Mouse (Mus musculus) heart, postnatal 36 days (tissue): ENCODE results near the gene Ints4. TPM values are rescaled to one million over a fixed set of nuclear protein-coding genes. Genes with fewer than 3 reads are reported as not detected.
"Not testable (repeated sequence)": the region's sequence is repeated elsewhere in the genome, so short reads cannot be mapped to it uniquely, and the experiment has no call there.

Experiments used
- DNase-seq, 2 experiments: peaks; one replicate each; pipeline ENCODE4 v3.0.0; 2021 to 2022
- intact Hi-C: fragments of 180-260 bp; cut with DNase I; formaldehyde crosslinking; loops from one replicate; pipeline ENCODE4 v1.15.1; 2025
- total RNA-seq, 2 experiments: library from RNA; stranded (reverse); gene quantifications; 2 replicates each; pipeline ENCODE4 v1.2.3; 2021

The Ints4 gene
- 10 to 100 TPM; 48.1 to 53.0 TPM for total RNA-seq

- peak; percentile 87 to 89 for DNase-seq
- intact Hi-C loops, result loop anchor here (2.0 to 5.0 kb wide), 5 partner anchors 56 to 404 kb away; partner anchors contain the start of genes Aamdc, Clns1a, Kctd21 and Rsf1
Observed at GRCm38 (mm10) chr7:97480821-97481339, at the start of gene Ints4. Gene Ints4 (plus strand): TSS chr7:97480956.

GRCm38 (mm10) chr7:97433517-97433916 is 47.2 kb upstream of the Ints4 start:
- DNase-seq, intact Hi-C loops: not testable (repeated sequence)

- DNase-seq, result no peak
- intact Hi-C loops, result no loop called here
Observed at GRCm38 (mm10) chr7:97434517-97434916, 46.2 kb upstream of the Ints4 start.

GRCm38 (mm10) chr7:97438986-97439385 is 41.8 kb upstream of the Ints4 start:
- intact Hi-C loops, result no loop called here
- DNase-seq, result no peak

- DNase-seq, result peak; percentile 71 to 76
- intact Hi-C loops, result no loop called here
Observed at GRCm38 (mm10) chr7:97446171-97446925, 34.4 kb upstream of the Ints4 start.

- intact Hi-C loops, result no loop called here
- DNase-seq, result no peak
Observed at GRCm38 (mm10) chr7:97447050-97447531, 33.7 kb upstream of the Ints4 start.

GRCm38 (mm10) chr7:97451023-97451422 is 29.7 kb upstream of the Ints4 start, which contains the start of gene Kctd14:
Gene Kctd14 (plus strand): TSS chr7:97451323.
- DNase-seq, intact Hi-C loops: not testable (repeated sequence)

GRCm38 (mm10) chr7:97452196-97452595 is 28.6 kb upstream of the Ints4 start:
- DNase-seq, result no peak
- intact Hi-C loops, result no loop called here

- intact Hi-C loops, result no loop called here
Observed at GRCm38 (mm10) chr7:97453141-97453921, 27.4 kb upstream of the Ints4 start.

GRCm38 (mm10) chr7:97454795-97455194 is 26.0 kb upstream of the Ints4 start:
- intact Hi-C loops, result no loop called here
- DNase-seq, result no peak

More at GRCm38 (mm10) chr7:97453141-97453921, 27.4 kb upstream of the Ints4 start:
- peak; percentile 9 to 10 for DNase-seq

GRCm38 (mm10) chr7:97455577-97455976 is 25.2 kb upstream of the Ints4 start:
- no peak for DNase-seq
- intact Hi-C loops, result no loop called here

GRCm38 (mm10) chr7:97473001-97473400 is 7.8 kb upstream of the Ints4 start:
- DNase-seq, result no peak
- intact Hi-C loops, result no loop called here

GRCm38 (mm10) chr7:97479349-97479748 is 1.4 kb upstream of the Ints4 start:
- intact Hi-C loops, result no loop called here

GRCm38 (mm10) chr7:97480290-97480689 is 466 bp upstream of the Ints4 start:
- DNase-seq, result no peak
- intact Hi-C loops, result loop anchor here (2.0 to 5.0 kb wide), 5 partner anchors 55 to 403 kb away; partner anchors contain the start of genes Aamdc, Clns1a, Kctd21 and Rsf1

More at GRCm38 (mm10) chr7:97479349-97479748, 1.4 kb upstream of the Ints4 start:
- DNase-seq, result no peak

- DNase-seq, result no peak
- intact Hi-C loops, result loop anchor here (5.0 kb wide), 3 partner anchors 151 to 406 kb away; partner anchors contain the start of genes Clns1a, Kctd21 and Usp35
Observed at GRCm38 (mm10) chr7:97483378-97483777, 2.6 kb downstream of the Ints4 start.

GRCm38 (mm10) chr7:97491157-97491556 is 10.4 kb downstream of the Ints4 start:
- intact Hi-C loops, result no loop called here
- no peak for DNase-seq

GRCm38 (mm10) chr7:97492420-97492819 is 11.7 kb downstream of the Ints4 start:
- DNase-seq, result peak in 1 of 2 experiments; percentile 44
- intact Hi-C loops, result no loop called here

GRCm38 (mm10) chr7:97495052-97495451 is 14.3 kb downstream of the Ints4 start:
- no peak for DNase-seq
- intact Hi-C loops, result no loop called here

GRCm38 (mm10) chr7:97500555-97501209 is 19.9 kb downstream of the Ints4 start:
- DNase-seq, result peak; percentile 25 to 31

GRCm38 (mm10) chr7:97514786-97515185 is 34.0 kb downstream of the Ints4 start:
- DNase-seq, result peak; percentile 16 to 40
- intact Hi-C loops, result loop anchor here (5.0 kb wide), 1 partner anchor 87 kb away; no protein-coding TSS in a partner anchor

More at GRCm38 (mm10) chr7:97500555-97501209, 19.9 kb downstream of the Ints4 start:
- intact Hi-C loops, result no loop called here
